Mouse (Mus musculus) myocyte (in vitro differentiated cells): ENCODE results near the gene Nlrc5. TPM values are rescaled to one million over a fixed set of nuclear protein-coding genes. Genes with fewer than 3 reads are reported as not detected.

ENCODE experiments used
- H3K27me3 ChIP-seq: one replicate; pipeline ENCODE4 v1.6.1; 2011; ENCODE audit not compliant: control insufficient read depth, insufficient read depth, insufficient read length
- H3K36me3 ChIP-seq: one replicate; pipeline ENCODE4 v1.6.1; 2011; ENCODE audit not compliant: control insufficient read depth, insufficient read depth
- H3K4me2 ChIP-seq: one replicate; pipeline ENCODE4 v1.6.1; 2011; ENCODE audit warnings: low read depth, control low read depth
- H3K4me3 ChIP-seq: one replicate; pipeline ENCODE4 v1.5.1; 2011; ENCODE audit warnings: mild to moderate bottlenecking, control low read depth, moderate library complexity
- H3K79me2 ChIP-seq: one replicate; pipeline ENCODE4 v1.6.1; 2011; ENCODE audit not compliant: control insufficient read depth, insufficient read depth
- H3ac ChIP-seq: one replicate; pipeline ENCODE4 v1.6.1; 2011; ENCODE audit not compliant: control insufficient read depth, insufficient read length
- CEBPB ChIP-seq: IDR thresholded peaks from 2 replicates; pipeline ENCODE4 v1.6.1; 2011; ENCODE audit warnings: mild to moderate bottlenecking, moderate library complexity; ENCODE audit not compliant: poor library complexity, insufficient read depth, severe bottlenecking
- E2F4 ChIP-seq: IDR thresholded peaks from one replicate; pipeline ENCODE4 v1.6.1; 2011; ENCODE audit warnings: mild to moderate bottlenecking, control low read depth, moderate library complexity; ENCODE audit not compliant: insufficient read depth
- MAX ChIP-seq: IDR thresholded peaks from one replicate; pipeline ENCODE4 v1.6.1; 2011; ENCODE audit warnings: low read depth, mild to moderate bottlenecking, control low read depth
- MYOD1 ChIP-seq, 3 experiments: IDR thresholded peaks; one replicate each; pipeline ENCODE4 v1.6.1; 2011; ENCODE audit warnings: control low read depth in 2 of 3, low read depth in 2 of 3, mild to moderate bottlenecking in 2 of 3, moderate library complexity in 1 of 3; ENCODE audit not compliant: insufficient read length in 2 of 3, control insufficient read depth in 1 of 3
- MYOG ChIP-seq, 3 experiments: IDR thresholded peaks; one replicate each; pipeline ENCODE4 v1.6.1; 2011; ENCODE audit warnings: control low read depth in 2 of 3, low read depth in 2 of 3, mild to moderate bottlenecking in 2 of 3; ENCODE audit not compliant: insufficient read length in 2 of 3, control insufficient read depth in 1 of 3, insufficient read depth in 1 of 3
- POLR2A ChIP-seq: IDR thresholded peaks from one replicate; pipeline ENCODE4 v1.6.1; 2011; ENCODE audit warnings: low read depth, mild to moderate bottlenecking, control low read depth, moderate library complexity; ENCODE audit not compliant: insufficient read length
- POLR2AphosphoS2 ChIP-seq: IDR thresholded peaks from one replicate; pipeline ENCODE4 v1.6.1; 2011; ENCODE audit warnings: low read depth, control low read depth; ENCODE audit not compliant: insufficient read length
- REST ChIP-seq: IDR thresholded peaks from one replicate; pipeline ENCODE4 v1.6.1; 2011; ENCODE audit warnings: mild to moderate bottlenecking, control low read depth, moderate library complexity; ENCODE audit not compliant: insufficient read depth, insufficient read length
- SRF ChIP-seq: IDR thresholded peaks from one replicate; pipeline ENCODE4 v1.6.1; 2011; ENCODE audit warnings: low read depth; ENCODE audit not compliant: control insufficient read depth, insufficient read length
- TCF12 ChIP-seq: IDR thresholded peaks from one replicate; pipeline ENCODE4 v1.6.1; 2011; ENCODE audit warnings: mild to moderate bottlenecking, control low read depth; ENCODE audit not compliant: poor library complexity, insufficient read depth, severe bottlenecking
- TCF3 ChIP-seq: IDR thresholded peaks from one replicate; pipeline ENCODE4 v1.6.1; 2011; ENCODE audit warnings: low read depth, control low read depth; ENCODE audit not compliant: insufficient read length
- USF1 ChIP-seq: IDR thresholded peaks from one replicate; pipeline ENCODE4 v1.6.1; 2011; ENCODE audit warnings: low read depth, mild to moderate bottlenecking, control low read depth, moderate library complexity
- polyA plus RNA-seq: library from polyadenylated mRNA; unstranded; fragments of >200 nt; fragmentation: generic; extraction: Trizol; gene quantifications from one replicate; pipeline ENCODE4 v1.2.1, GENCODE M21; 2012; ENCODE audit warnings: missing spikeins

The Nlrc5 gene
- polyA plus RNA-seq, 1 experiment = 0.40 TPM

DNA sequence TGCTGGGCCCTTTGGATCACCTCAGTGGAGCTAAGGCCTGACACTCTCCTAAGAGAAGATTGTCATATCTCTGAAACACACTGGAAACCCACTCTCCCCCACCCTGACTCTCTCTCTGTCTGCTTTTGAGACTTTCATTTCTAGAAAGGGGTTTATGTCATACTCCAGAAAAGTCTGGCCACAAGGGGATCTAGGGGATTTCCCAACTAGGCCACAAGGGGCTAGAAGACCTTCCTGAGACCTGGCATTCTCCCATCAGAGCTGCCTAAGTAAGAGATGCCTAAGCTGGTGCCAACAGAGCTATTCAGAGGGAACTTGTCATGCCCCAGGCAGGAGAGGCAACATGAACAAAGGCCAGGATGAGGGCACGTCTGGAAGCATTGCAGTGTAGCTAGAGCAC, 59.1 kb downstream of the Nlrc5 start:
- TF ChIP-seq SRF = no peak
- TF ChIP-seq POLR2A = no peak
- no peak for TF ChIP-seq E2F4
- no peak for TF ChIP-seq REST
- TF ChIP-seq MYOD1 (IDR thresholded peaks at IDR 0.05; ENCODE audit: control insufficient read depth in 1 of 3, insufficient read length in 2 of 3, low read depth in 2 of 3) = no peak
- no peak for TF ChIP-seq USF1
- TF ChIP-seq TCF3 = no peak
- TF ChIP-seq POLR2AphosphoS2 = no peak
- TF ChIP-seq MAX = no peak
- TF ChIP-seq MYOG (IDR thresholded peaks at IDR 0.05; ENCODE audit: control insufficient read depth in 1 of 3, insufficient read depth in 1 of 3, insufficient read length in 2 of 3, low read depth in 2 of 3) = no peak
- no peak for TF ChIP-seq CEBPB
- TF ChIP-seq TCF12 = no peak
- Histone ChIP-seq H3ac (no peak overlapping the region), H3K27me3 (peaks cover 39% of the 10 kb centered on the region), H3K79me2 (no peaks in the 10 kb centered on the region), H3K36me3 (no peaks in the 10 kb centered on the region), H3K4me3 (no peak overlapping the region), H3K4me2 (no peak overlapping the region)

- peaks cover 7% of the 10 kb centered on the region for H3K27me3 ChIP-seq
- no peak overlapping the region for H3ac ChIP-seq
- H3K4me2 ChIP-seq = no peak overlapping the region
- H3K79me2 ChIP-seq = no peaks in the 10 kb centered on the region
- no peak overlapping the region for H3K4me3 ChIP-seq
- no peaks in the 10 kb centered on the region for H3K36me3 ChIP-seq
- TF ChIP-seq E2F4 (no peak), SRF (no peak), MYOD1 (IDR thresholded peaks at IDR 0.05; ENCODE audit: control insufficient read depth in 1 of 3, insufficient read length in 2 of 3, low read depth in 2 of 3) (no peak), POLR2A (no peak), MAX (no peak), CEBPB (no peak), POLR2AphosphoS2 (no peak), TCF12 (no peak), REST (no peak), USF1 (no peak), TCF3 (no peak), MYOG (IDR thresholded peaks at IDR 0.05; ENCODE audit: control insufficient read depth in 1 of 3, insufficient read depth in 1 of 3, insufficient read length in 2 of 3, low read depth in 2 of 3) (no peak)
Measured at GRCm38 (mm10) chr8:94515430-94516208, 81.5 kb downstream of the Nlrc5 start.

DNA sequence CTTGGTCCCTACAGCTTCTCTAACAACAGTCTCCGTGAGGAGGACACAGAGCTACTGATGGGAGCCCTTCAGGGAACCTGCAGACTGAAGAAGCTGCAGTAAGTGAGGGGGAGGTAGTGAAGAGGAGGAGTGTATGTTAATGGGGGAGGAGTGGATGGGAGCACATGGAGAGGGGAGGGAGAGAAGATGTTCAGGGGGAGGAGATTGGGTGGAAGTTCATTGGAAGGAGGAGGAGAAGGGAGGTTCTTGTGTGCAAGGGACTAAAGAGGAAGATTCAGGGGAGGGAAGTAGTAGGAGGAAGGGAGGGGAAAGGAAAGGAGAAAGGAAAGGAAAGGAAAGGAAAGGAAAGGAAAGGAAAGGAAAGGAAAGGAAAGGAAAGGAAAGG, 82.0 kb downstream of the Nlrc5 start:
- Histone ChIP-seq H3K4me3 (no peak overlapping the region), H3K27me3 (peaks cover 7% of the 10 kb centered on the region), H3K79me2 (no peaks in the 10 kb centered on the region), H3K4me2 (no peak overlapping the region), H3ac (no peak overlapping the region), H3K36me3 (no peaks in the 10 kb centered on the region)
- no peak for TF ChIP-seq REST
- no peak for TF ChIP-seq MAX
- no peak for TF ChIP-seq MYOD1 (IDR thresholded peaks at IDR 0.05; ENCODE audit: control insufficient read depth in 1 of 3, insufficient read length in 2 of 3, low read depth in 2 of 3)
- no peak for TF ChIP-seq TCF3
- no peak for TF ChIP-seq TCF12
- TF ChIP-seq SRF = no peak
- no peak for TF ChIP-seq POLR2A
- no peak for TF ChIP-seq POLR2AphosphoS2
- no peak for TF ChIP-seq USF1
- TF ChIP-seq E2F4 = no peak
- TF ChIP-seq MYOG (IDR thresholded peaks at IDR 0.05; ENCODE audit: control insufficient read depth in 1 of 3, insufficient read depth in 1 of 3, insufficient read length in 2 of 3, low read depth in 2 of 3) = no peak
- no peak for TF ChIP-seq CEBPB

GRCm38 (mm10) chr8:94516766-94517165, 82.6 kb downstream of the Nlrc5 start:
- H3ac ChIP-seq = no peak overlapping the region
- TF ChIP-seq POLR2AphosphoS2 = no peak
- TF ChIP-seq MAX = no peak
- TF ChIP-seq TCF3 = no peak
- no peak for TF ChIP-seq REST
- no peak for TF ChIP-seq CEBPB
- TF ChIP-seq USF1 = no peak
- no peak for TF ChIP-seq E2F4
- TF ChIP-seq POLR2A = no peak
- TF ChIP-seq TCF12 = no peak
- no peak for TF ChIP-seq SRF
- TF ChIP-seq MYOD1 (IDR thresholded peaks at IDR 0.05; ENCODE audit: control insufficient read depth in 1 of 3, insufficient read length in 2 of 3, low read depth in 2 of 3) = no peak
- TF ChIP-seq MYOG (IDR thresholded peaks at IDR 0.05; ENCODE audit: control insufficient read depth in 1 of 3, insufficient read depth in 1 of 3, insufficient read length in 2 of 3, low read depth in 2 of 3) = no peak
- H3K4me3 ChIP-seq = no peak overlapping the region
- H3K79me2 ChIP-seq = no peaks in the 10 kb centered on the region
- H3K4me2 ChIP-seq = peak overlapping the region; percentile 69
- peaks cover 10% of the 10 kb centered on the region for H3K27me3 ChIP-seq
- H3K36me3 ChIP-seq = no peaks in the 10 kb centered on the region

GRCm38 (mm10) chr8:94518331-94518730, 84.2 kb downstream of the Nlrc5 start:
- no peak for TF ChIP-seq E2F4
- TF ChIP-seq MYOG (IDR thresholded peaks at IDR 0.05; ENCODE audit: control insufficient read depth in 1 of 3, insufficient read depth in 1 of 3, insufficient read length in 2 of 3, low read depth in 2 of 3) = no peak
- TF ChIP-seq REST = no peak
- no peak for TF ChIP-seq CEBPB
- TF ChIP-seq POLR2A = no peak
- TF ChIP-seq TCF3 = no peak
- no peak for TF ChIP-seq USF1
- TF ChIP-seq SRF = no peak
- TF ChIP-seq MAX = no peak
- no peak for TF ChIP-seq TCF12
- TF ChIP-seq POLR2AphosphoS2 = no peak
- no peak for TF ChIP-seq MYOD1 (IDR thresholded peaks at IDR 0.05; ENCODE audit: control insufficient read depth in 1 of 3, insufficient read length in 2 of 3, low read depth in 2 of 3)
- Histone ChIP-seq H3K36me3 (no peaks in the 10 kb centered on the region), H3ac (no peak overlapping the region), H3K4me2 (no peak overlapping the region), H3K79me2 (no peaks in the 10 kb centered on the region), H3K4me3 (no peak overlapping the region), H3K27me3 (peaks cover 6% of the 10 kb centered on the region)
